Mouse (Mus musculus): ENCODE results near the gene Lsm4. TPM values are rescaled to one million over a fixed set of nuclear protein-coding genes. Genes with fewer than 3 reads are reported as not detected.

Gene Lsm4
- total and polyA plus RNA-seq, 3 experiments: 152 to 2,024 (median 514) TPM

DNA sequence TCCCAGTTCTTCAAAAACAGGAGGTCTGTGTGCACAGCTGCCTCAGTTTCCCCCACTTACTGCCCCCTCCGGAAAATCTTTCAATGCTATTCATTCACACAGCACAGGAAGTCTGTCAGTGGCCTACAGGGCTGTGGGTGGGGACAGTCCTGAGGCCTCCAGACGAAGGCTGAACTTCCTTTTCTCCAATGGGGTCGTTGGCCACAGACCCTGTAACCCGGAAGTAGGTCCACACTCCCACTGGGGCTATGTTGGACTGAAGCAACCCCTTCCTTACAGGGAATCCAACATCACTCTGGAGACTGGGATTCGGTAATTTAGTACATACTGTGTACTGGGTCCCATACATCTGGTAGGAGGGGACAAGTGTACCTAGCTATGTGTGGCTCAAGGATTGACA, 20.6 kb downstream of the Lsm4 start:
- TF ChIP-seq ZC3H11A (IDR thresholded peaks at IDR 0.05; ENCODE audit: low read depth, low read length) (no peak), ELF1 (IDR thresholded peaks at IDR 0.05; ENCODE audit: low read depth, low read length) (peak; percentile 57; the same call in 1 of the 2 replicates), HCFC1 (IDR thresholded peaks at IDR 0.05; ENCODE audit: low read depth, low read length) (no peak)
- no peak overlapping the region for H3K27ac ChIP-seq (ENCODE audit: control insufficient read depth, low read depth, low read length)
- H3K79me2 ChIP-seq (ENCODE audit: control insufficient read depth, insufficient read depth, low read length, poor library complexity): no peaks in the 10 kb centered on the region
- H3K27me3 ChIP-seq (ENCODE audit: control insufficient read depth in 1 of 2, insufficient read depth in 2 of 2, low read length in 2 of 2): peaks cover 0 to 3% of the 10 kb centered on the region in 2 experiments; a peak in 1 of 4 replicates
- no peak overlapping the region for H3K4me3 ChIP-seq (ENCODE audit: control insufficient read depth in 1 of 2, insufficient read depth in 1 of 2, low read depth in 2 of 2, low read length in 2 of 2)
- no peak overlapping the region for H3K9ac ChIP-seq (ENCODE audit: control insufficient read depth, low read depth, low read length, poor library complexity, severe bottlenecking)
- DNase-seq (ENCODE audit: low read depth, low spot score): peak; percentile 46
- H3K9me3 ChIP-seq (replicated peaks; ENCODE audit: insufficient read depth, low read length): no peaks in the 10 kb centered on the region
- H3K36me3 ChIP-seq (ENCODE audit: control insufficient read depth in 1 of 2, insufficient read depth in 2 of 2, low read length in 2 of 2): peaks cover 0 to 4% of the 10 kb centered on the region in 2 experiments; a peak in 2 of 4 replicates
- peaks cover 8 to 29% of the 10 kb centered on the region in 2 experiments for H3K4me1 ChIP-seq (ENCODE audit: control insufficient read depth in 1 of 2, insufficient read depth in 2 of 2, low read length in 2 of 2)

DNA sequence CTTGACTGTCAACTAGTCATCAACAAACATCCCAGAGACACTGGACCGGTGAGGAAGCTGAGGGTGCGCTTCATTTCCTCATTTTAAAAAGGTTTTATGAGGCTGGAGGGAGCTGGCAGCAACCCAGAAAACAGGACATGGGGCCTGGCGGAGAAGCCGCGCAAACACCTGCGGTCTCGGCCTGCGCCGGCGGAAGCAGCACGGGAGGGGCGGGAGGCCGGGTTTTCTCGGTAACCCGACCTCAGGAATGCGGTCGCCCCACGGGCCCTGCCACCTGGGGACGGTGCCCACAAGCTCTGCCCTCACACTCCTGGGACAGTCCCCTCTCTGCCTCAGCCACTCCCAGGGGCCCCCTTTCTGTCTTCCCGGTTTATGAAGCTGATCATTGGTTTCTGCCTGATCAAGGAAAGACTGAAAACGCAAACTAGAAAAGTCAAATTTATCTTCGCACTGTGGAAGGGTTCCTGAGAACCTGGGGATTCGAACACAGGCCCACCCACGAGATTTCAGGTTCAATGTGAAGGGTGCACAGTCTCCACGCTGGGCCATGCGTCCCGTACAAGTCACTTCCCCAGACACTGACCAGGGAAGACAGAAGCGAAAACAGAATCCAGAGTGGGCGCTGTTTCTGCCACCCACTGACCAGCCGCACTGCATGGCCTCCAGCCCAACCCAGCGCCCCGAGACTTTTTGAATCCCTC, 22.4 kb downstream of the Lsm4 start:
- Histone ChIP-seq H3K79me2 (ENCODE audit: control insufficient read depth, insufficient read depth, low read length, poor library complexity) (peaks cover 11% of the 10 kb centered on the region; the same call in 1 of the 2 replicates), H3K9ac (ENCODE audit: control insufficient read depth, low read depth, low read length, poor library complexity, severe bottlenecking) (peak overlapping the region; percentile 74), H3K4me3 (ENCODE audit: control insufficient read depth in 1 of 2, insufficient read depth in 1 of 2, low read depth in 2 of 2, low read length in 2 of 2) (peak overlapping the region; percentile 41 to 68), H3K27me3 (ENCODE audit: control insufficient read depth in 1 of 2, insufficient read depth in 2 of 2, low read length in 2 of 2) (no peaks in the 10 kb centered on the region), H3K4me1 (ENCODE audit: control insufficient read depth in 1 of 2, insufficient read depth in 2 of 2, low read length in 2 of 2) (peaks cover 8 to 29% of the 10 kb centered on the region in 2 experiments), H3K9me3 (replicated peaks; ENCODE audit: insufficient read depth, low read length) (no peaks in the 10 kb centered on the region), H3K36me3 (ENCODE audit: control insufficient read depth in 1 of 2, insufficient read depth in 2 of 2, low read length in 2 of 2) (peaks cover 0 to 4% of the 10 kb centered on the region in 2 experiments; a peak in 2 of 4 replicates), H3K27ac (ENCODE audit: control insufficient read depth, low read depth, low read length) (peak overlapping the region; percentile 63)
- peak; percentile 87 for DNase-seq (ENCODE audit: low read depth, low spot score)
- no peak for TF ChIP-seq ZNF384 (IDR thresholded peaks at IDR 0.05; ENCODE audit: low read depth, low read length)
- TF ChIP-seq JUND (IDR thresholded peaks at IDR 0.05; ENCODE audit: low read depth, low read length): no peak
- TF ChIP-seq TAL1 (IDR thresholded peaks at IDR 0.05; ENCODE audit: low read length): no peak
- TF ChIP-seq POLR2A (IDR thresholded peaks at IDR 0.05; ENCODE audit: control insufficient read depth in 1 of 2, insufficient read depth in 1 of 2, low read depth in 1 of 2, low read length in 2 of 2, poor library complexity in 1 of 2): peak; percentile 44 to 48; a peak in 2 of 4 replicates
- no peak; the same call in 1 of the 2 replicates for TF ChIP-seq NELFE (IDR thresholded peaks at IDR 0.05; ENCODE audit: low read depth, low read length)
- TF ChIP-seq MEF2A (IDR thresholded peaks at IDR 0.05; ENCODE audit: extremely low read depth, insufficient replicate concordance, low read depth, low read length, poor library complexity, severe bottlenecking): no peak
- no peak for TF ChIP-seq RCOR1 (IDR thresholded peaks at IDR 0.05; ENCODE audit: low read depth, low read length)
- no peak for TF ChIP-seq EP300 (IDR thresholded peaks at IDR 0.05; ENCODE audit: low read depth in 1 of 2, low read length in 2 of 2)
- no peak for TF ChIP-seq MYB (IDR thresholded peaks at IDR 0.05; ENCODE audit: low read depth, low read length)
- no peak for TF ChIP-seq ZC3H11A (IDR thresholded peaks at IDR 0.05; ENCODE audit: low read depth, low read length)
- TF ChIP-seq ZKSCAN1 (IDR thresholded peaks at IDR 0.05; ENCODE audit: low read depth, low read length): no peak
- TF ChIP-seq ELF1 (IDR thresholded peaks at IDR 0.05; ENCODE audit: low read depth, low read length): peak; percentile 58
- no peak for TF ChIP-seq MAZ (IDR thresholded peaks at IDR 0.05; ENCODE audit: low read depth, low read length)
- peak; percentile 14; the same call in 1 of the 2 replicates for TF ChIP-seq NRF1 (IDR thresholded peaks at IDR 0.05; ENCODE audit: insufficient read depth, low read depth, low read length, poor library complexity, severe bottlenecking)
- 0 out of 2 replicates have a peak, but pooled peaks have one; percentile 12 for TF ChIP-seq MYC (IDR thresholded peaks at IDR 0.05; ENCODE audit: low read depth, low read length)
- TF ChIP-seq SIN3A (IDR thresholded peaks at IDR 0.05; ENCODE audit: low read length): peak; percentile 36; the same call in 1 of the 2 replicates
- TF ChIP-seq RAD21 (IDR thresholded peaks at IDR 0.05; ENCODE audit: low read depth, low read length): no peak
- peak; percentile 39 for TF ChIP-seq MXI1 (IDR thresholded peaks at IDR 0.05; ENCODE audit: low read depth, low read length)
- TF ChIP-seq USF1 (IDR thresholded peaks at IDR 0.05; ENCODE audit: low read depth, low read length): no peak
- TF ChIP-seq KAT2A (conservative IDR thresholded peaks at IDR 0.05; ENCODE audit: low read depth, low read length): no peak
- no peak for TF ChIP-seq CHD2 (IDR thresholded peaks at IDR 0.05; ENCODE audit: low read length)
- TF ChIP-seq ETS1 (IDR thresholded peaks at IDR 0.05; ENCODE audit: low read depth, low read length): peak; percentile 76
- TF ChIP-seq SMC3 (IDR thresholded peaks at IDR 0.05; ENCODE audit: low read depth, low read length): no peak
- no peak for TF ChIP-seq POLR2AphosphoS5 (IDR thresholded peaks at IDR 0.05; ENCODE audit: borderline replicate concordance, low read depth, low read length)
- TF ChIP-seq CTCF (IDR thresholded peaks at IDR 0.05 in 2 of 3, conservative IDR thresholded peaks at IDR 0.05 in 1 of 3; ENCODE audit: control insufficient read depth in 1 of 3, insufficient read depth in 1 of 3, low read depth in 2 of 3, low read length in 3 of 3, poor library complexity in 1 of 3, severe bottlenecking in 1 of 3): no peak
- TF ChIP-seq E2F4 (IDR thresholded peaks at IDR 0.05; ENCODE audit: borderline replicate concordance, low read depth, low read length): no peak
- TF ChIP-seq USF2 (IDR thresholded peaks at IDR 0.05; ENCODE audit: borderline replicate concordance in 1 of 2, insufficient read depth in 1 of 2, low read depth in 1 of 2, low read length in 2 of 2): no peak
- TF ChIP-seq UBTF (IDR thresholded peaks at IDR 0.05; ENCODE audit: borderline replicate concordance, insufficient read depth, low read depth, low read length): no peak

Data from MEL (cell line).